Mouse (Mus musculus) thymus, postnatal 10 days (tissue): Measurements from ENCODE around the gene Ctdspl.

Experiments used
- DNase-seq, 2 experiments: peaks; one replicate each; pipeline ENCODE4 v3.0.0; 2021; ENCODE audit warnings: low spot score in 2 of 2

The Ctdspl gene

DNA sequence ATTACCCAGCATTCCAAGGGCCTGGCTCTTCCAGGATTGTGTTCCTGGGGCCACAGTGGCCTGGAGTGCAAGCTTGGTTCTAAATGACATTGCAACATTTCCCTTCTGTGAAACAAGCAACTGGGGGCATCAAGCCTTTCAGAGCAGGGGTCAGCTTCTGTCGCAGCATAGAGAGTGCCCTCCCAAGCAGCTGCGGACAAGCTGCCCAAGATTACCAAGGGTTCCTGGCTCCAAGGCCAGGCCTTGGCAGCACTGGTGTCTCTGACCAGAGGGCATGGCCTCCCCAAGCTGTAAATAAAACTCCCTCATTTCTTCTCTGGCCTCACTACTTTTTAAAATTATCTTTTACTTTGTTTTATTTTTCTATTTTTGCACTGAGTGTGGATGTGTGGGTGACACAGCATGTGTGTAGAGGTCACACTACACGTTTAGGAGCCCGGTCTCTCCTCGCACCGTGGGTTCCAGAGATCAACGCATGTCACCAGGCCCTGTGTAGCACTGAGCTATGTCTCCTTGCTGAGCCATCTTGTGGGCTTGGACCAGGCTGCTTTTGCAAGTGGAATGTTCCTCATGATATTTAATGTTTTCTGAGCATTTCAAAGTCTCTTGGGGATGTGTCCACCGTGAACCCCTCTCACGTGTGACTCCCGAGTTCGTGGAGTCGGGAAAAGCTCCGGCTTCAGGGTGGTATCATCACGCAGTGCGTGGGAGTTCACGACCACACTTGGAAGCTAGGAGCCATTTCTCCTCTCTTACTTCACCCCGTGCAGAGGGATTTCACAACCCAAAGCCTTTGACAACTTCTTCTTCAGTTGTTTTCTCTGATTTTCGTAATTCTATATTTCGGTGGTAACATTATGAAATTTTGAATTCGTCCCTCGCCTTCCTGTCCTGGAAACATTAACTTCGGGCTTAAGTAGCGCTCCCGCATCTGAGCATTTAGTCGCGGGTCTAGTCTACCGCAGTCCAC, 102.3 kb downstream of the Ctdspl start:
- no peak for DNase-seq

DNA sequence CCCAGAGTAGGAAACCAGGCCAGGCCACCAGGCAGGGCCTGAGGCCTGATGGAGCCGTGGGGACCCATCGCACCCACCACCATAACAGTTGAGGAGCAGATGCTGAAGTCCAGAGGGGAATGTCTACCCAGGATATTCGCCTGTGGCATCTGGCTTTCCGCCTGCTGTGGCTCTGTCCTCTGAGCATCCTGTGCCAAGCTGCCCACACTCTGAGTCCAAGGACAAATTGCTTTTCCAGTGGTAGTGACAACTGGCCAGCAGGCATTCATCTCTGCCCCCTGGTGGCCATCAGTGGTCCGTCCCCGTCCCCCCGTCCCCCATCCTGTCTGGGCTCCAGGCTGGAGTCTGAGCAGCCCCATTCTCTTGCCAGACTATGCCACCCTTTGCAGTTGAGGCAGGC, 103.3 kb downstream of the Ctdspl start:
- DNase-seq: peak; percentile 13 to 64

DNA sequence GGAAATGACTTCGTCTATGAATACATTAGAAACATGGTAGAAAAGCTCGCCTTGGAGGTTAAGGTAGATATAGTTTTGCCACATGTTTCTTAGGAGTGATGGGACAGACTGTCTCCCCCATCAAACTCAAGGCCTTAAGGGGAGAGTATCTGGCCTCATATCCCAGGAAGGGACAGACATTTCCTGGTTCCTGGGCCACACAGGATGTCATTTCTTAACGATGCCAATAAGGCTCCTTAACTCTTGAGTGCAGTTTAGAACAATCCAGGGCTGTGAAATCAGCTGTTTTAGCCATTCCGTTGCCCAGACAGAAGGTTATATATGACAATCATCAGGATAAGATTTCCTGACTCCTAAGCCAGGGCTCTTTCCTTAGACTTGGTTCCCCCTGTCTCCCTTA, 104.8 kb downstream of the Ctdspl start:
- DNase-seq: no peak

DNA sequence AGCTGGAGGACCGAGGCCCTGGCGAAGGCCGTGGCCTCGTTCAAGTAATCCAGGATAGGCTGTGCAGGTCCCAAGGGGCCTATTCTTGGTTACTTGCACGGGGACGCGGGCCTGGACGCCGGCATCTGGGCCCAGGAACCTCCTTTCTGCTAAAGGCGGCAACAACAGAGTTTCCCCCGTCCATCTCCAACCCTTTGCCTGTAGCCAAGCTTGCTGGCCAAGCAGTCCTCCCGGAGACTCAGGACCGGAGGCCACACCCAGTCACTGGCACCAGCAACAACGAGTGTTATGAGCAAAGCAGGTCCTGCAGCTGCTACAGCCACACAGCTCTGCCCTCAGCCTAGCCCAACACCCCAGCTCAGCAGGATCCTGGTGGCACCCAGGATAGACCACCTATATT, 105.5 kb downstream of the Ctdspl start:
- no peak for DNase-seq

DNA sequence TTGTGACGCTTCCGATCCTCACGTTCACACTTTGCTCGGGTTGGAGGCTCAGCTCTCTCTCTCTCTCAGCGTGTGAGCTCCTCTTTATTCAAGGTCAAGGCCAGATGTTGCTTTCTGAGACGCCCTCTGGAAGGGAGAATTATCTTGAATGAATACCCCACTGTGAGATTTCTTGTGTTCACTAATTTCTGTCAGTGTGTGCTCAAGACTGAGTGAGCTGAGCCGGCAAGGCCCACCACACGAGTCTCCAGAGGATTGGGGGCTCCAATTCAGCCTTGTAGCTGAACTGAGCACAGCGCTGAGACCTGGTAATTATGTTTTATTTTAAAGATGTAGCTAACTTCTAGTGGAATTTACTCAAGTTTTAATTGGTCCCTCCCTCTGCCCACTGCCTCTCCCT, 106.3 kb downstream of the Ctdspl start:
- DNase-seq: no peak

DNA sequence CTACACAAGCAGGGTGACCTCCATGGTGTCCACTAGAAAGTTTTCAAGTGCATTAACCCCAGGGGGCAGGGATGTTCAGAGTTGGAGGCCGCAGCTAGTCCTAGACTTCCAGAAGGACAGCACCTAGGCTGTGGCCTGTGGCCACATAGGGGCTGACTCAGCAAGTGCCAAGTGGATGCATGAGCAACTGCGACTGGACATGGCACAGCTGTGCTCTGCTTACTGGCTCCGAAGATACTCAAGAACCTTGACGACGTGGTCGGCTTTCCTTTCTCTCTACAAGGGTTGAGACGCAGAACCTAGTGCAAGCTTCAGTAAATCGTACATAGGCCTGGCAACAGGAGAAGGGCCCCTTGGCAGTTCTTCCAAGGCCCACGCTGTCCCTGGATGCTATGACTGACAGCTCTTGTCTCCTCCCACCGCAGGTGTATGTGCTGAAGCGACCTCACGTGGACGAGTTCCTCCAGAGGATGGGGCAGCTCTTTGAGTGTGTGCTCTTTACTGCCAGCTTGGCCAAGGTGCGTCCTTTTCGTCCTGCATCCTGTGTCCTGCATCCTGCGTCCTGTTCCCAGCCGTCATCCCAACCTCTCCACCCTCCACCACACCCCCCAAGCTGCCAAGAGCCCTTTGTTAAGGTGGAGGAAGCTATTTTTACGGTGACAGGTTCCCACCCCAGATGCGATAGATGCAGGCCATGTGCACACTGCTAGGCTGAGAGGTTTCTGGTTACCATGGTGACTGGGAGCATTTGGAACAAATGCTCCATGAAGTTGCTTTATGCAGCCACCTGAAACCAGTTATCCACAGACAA, 107.1 kb downstream of the Ctdspl start:
- DNase-seq: no peak

DNA sequence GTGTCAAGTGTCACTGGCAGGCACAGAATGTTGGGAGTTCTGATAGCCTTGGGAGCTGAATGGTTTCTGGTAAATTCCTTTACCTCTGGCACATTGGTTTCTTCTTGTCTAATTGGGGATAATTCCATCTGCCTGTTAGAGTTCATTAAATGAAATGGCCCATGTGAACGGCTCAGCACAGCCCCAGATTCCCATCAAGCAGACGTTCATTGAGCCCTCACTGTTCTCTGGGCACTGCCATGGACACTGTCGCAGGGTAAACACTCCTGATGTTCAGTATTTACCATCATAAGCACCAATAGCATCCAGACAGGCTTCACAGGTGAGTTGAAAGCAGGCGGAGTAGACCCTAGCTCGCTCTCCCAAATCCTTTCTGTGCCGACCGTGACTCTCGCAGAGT, 107.8 kb downstream of the Ctdspl start:
- no peak for DNase-seq

DNA sequence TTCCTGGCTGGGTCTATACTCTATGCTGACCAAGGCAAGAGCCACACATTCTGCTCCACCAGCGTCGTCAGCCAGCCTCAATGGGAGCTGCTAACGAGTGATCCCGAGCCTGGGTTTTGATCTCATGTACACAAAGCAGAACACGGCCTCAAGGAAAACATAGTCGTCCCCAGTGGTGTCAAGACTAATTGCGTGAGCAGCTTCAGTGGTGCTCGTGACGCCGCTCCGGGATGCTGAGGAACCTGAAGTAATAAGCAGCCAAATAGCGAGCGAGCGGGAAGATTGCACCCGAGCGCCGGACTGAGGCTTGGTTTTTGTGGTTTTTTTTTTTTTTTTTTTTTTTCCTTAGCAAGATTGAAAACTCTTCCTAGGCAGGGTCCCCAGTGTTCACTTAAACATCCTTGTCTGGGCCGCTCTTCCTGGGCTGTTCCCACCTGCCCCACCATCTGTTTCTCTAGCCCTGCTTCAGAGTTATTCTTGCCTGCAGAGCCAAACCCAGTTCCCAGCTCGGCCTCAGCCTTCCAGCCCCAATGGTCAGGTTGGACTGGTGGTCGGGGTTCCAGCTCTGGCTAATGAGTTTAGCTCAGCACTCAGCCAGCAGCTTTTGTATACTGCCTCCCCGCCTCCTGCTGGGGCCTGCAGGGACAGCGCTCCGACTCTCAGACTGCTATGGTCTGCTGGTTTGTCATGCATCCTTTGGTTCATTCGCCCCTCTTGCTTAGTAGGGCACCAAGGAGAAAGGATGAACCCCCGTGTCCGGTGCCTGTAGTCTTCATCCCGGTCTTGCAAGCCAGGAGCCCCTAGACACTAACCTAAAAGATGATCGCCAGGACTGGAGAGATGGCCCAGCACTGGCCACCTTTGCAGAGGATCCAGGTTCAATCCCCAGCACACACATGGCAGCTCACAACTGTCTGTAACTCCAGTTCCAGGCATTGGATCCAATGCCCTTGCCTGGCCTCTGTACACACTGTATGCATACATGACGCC, 108.7 kb downstream of the Ctdspl start:
- no peak for DNase-seq

DNA sequence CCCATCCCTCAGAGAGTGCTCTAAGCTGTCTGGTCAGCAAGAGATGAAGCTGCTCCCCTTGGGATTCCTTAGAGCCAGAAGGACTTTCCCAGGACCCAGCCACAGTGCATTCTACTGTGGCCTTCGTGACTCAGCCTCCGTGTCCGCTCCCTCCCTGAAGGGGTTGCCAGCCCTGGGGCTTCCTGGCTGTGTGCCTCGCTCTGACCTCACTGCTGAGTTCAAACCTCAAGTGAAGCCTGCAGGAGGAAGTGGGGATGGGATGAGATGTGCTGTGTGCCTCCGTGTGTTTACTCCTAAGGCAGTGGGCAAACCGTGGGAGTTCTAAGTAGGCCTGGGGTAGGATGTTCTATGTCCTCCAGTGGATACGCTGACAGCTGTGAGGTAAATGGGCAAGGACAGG, 109.6 kb downstream of the Ctdspl start:
- no peak for DNase-seq

DNA sequence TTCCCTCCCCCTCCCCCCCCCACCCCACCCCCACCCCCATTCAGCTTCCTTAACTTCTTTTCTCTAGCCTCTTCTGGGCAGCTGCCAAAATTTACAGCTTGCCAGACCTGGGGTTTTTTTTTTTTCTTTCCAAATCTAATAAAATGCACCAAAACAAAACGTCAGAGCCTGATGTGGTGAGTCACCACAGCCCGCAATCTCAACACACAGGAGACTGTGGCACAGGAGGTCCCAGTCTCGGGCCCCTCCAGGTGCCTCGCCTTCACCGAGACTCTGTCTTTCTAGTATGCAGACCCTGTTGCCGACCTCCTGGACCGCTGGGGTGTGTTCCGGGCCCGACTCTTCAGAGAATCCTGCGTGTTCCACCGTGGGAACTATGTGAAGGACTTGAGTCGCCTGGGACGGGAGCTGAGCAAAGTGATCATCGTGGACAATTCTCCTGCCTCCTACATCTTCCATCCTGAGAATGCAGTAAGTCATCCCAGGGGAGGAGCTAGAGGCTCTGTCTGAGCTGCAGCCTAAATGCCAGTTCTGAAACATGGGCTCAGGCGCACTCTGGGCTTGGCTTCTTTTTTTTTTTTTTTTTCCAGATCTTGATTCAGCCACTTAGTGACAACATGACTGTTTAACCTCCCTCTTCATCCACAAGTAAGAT, 111.0 kb downstream of the Ctdspl start:
- DNase-seq: no peak

DNA sequence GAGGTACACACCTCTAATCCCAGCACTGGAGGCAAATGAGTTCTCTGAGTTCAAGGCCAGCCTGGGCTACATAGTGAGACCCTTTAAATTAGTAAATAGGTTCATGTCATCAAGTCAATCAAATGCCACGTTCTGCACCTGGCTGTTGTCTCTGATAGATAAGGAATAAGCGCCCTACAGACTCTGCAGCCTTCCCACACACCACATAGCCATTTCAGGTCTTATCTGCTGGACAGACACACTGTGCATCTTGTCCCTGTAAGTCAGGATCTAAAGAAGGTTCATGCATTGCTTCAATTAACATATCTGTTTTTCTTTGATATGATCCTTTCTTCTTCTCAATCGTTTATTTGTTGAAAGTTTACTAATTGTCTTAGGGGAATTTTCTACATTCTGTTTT, 112.3 kb downstream of the Ctdspl start:
- DNase-seq: no peak

DNA sequence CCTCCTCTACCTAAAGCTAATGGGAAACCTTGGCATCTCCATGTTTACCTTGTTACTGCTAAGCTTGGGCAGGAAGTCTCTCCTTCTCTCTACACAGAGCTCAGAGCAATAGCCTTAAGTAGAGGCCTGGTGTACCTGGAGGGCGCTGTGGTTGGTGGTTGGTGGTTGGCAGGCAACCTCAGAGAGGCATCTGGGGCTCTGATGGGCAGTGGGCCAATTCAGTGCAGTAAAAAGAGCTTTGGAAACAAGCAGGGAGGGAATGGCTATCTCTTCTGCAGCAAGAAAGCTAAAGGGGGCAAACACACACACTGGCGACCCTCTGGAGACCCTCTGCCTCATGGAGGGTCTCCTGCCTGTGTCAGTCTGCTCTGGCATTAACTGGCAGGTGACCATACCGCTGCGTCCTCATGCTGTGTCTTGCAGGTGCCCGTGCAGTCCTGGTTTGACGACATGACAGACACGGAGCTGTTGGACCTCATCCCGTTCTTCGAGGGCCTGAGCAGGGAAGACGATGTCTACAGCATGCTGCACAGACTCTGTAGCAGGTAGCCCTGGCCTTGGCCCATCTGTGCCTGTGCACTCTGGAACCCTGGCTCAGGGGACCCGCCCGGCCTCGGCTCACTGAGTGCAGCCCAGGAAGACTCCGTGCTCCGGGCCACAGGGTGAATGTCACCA, 114.0 kb downstream of the Ctdspl start:
- no peak for DNase-seq

DNA sequence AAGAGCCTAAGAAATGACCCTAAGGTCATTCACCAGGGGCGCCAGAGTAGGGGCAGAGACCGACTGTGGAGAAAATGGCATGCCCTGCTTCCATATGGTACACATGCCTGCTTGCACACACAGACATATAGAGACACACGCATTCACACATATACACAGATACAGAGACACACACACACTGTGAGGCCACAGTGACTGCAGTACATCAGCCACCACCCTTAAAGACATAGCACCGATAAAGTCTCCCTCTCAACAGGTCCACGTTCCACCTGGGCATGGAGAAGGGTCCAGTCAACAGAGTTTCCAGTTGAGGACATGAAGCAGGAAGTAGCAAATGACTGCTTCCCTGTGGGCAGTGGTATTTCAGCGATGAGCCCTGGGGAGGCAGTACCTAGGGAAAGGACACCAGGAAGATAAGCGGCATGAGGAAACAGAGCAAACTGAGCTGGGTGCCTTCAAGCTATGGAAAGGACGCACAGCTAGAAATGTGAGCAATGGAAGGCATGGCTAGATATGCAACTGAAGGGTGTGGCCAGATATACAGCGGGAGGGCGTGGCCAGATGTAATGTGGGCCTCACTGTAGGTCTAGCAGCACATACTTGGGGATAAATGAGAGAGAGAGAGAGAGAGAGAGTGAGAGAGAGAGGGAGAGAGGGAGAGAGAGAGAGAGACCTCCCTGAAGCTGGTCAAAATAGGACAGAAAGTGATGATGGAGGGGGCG, 122.1 kb downstream of the Ctdspl start:
- DNase-seq: no peak

DNA sequence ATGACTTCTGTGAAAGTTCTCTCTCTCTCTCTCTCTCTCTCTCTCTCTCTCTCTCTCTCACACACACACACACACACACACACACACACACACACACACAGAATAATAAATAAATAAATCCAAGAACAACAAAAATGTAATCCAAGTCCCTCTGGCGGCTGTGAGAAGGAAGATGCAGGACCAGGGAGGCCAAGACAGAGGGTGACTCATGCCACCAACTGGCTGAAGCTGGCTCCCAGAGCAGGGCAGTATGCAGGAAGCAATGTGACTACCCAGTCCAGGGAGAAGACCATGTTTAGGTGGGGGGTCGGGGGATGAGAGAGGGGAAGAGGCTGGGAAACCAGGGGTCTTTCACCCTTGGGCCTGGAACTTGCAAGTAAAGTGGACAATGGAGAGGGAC, 124.9 kb downstream of the Ctdspl start:
- no peak for DNase-seq

DNA sequence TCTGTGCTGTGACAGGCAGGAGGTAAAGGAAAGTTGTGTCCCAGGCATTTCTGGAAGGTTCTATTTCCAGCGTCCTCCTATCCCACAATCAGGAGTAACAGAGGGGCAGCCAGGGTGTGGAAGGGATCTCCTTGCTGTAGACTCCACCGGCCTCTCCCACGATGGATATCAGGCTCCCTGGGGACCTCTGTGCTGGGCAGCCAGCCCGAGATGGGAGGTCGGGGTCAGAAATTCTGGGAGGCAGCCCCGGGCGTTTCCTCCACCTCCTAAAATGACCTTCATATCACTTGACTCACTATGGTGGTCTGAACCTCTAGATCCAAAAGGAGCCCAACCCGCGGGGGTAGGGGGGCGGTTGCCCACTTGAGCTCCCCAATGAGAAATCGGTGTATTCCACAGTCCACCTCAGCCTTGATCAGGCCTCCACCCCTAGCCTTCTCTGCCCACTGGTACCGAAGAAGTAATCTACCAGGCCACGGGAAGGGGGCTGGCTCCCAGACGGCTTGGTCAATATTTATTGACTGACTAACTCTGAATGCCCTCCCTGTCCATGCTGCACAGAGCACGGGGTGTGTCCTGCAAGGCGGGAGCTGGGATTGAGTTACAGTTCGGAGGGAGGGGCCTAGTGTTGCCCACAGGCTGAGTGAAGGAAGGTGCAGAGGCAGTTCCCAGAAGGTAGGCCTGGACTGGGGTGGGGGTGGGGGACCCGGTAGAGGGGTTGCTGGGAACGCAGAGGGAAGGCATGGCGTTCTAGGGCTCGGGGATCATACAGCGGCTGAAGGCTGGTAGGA, 126.1 kb downstream of the Ctdspl start, which contains the start of gene Vill:
TSS of gene Vill (plus strand) at position 625 of the 791 bp plus-strand sequence.
- no peak for DNase-seq

DNA sequence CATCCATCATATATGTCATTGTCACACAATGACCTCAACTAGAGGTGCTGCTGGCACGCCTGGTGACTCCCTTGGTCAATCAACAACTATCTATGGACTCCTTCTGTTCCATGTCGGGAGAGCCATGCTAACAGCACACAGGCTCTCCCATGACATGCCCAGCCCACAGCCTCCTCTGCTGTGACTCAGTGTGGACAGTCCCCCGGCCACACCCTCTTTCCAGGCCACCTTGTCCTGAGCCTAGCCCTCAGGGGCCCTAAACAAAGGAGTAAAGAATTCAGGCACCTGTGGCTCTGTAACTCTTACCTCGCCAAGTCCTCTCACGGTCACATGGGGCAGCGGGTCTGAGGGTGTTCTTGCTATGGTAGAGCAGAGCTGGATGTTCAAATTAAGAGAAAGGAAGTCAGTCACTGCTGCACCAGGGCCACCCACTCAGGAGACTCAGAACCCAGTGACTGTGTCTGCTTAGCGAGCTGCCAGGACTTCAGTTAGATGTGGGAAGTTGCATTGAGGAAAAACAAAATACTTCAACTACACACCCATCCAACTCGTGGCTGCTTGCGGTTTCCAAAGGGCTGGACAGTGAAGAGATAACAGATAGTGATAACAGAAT, 127.8 kb downstream of the Ctdspl start:
- DNase-seq: no peak

DNA sequence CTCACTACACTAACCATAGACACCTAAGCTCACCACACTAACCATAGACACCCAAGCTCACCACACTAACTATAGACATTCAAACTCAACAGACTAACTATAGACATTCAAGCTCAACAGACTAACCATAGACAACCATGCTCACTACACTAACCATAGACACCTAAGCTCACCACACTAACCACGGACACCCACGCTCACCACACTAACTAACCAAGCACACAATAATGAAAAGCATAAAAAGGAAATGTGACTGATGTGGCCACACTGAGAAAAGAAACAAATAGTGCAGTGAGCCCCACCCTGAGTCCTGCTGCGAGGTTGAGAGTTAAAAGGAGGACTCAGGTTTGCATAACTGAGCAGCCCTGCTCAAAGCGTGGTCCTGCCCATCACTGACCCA, 129.1 kb downstream of the Ctdspl start:
- no peak for DNase-seq

DNA sequence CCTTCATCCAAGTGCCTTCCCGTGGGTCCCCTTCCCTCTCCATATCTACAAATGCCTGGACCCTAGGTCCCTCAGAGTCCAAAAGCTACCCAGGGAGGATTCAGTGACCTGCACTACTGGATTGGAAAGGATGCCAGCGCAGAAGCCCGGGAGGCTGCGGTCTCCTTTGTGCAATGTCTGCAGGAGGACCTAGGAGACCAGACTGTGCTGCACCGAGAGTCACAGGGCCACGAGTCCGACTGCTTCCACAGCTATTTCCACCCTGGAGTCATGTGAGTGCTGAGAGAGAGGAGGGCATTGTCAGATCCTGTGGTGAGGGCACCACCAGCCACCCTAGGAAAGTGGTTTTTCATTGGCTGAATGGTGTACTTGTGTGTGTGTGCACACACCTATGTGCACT, 132.0 kb downstream of the Ctdspl start:
- DNase-seq: no peak

DNA sequence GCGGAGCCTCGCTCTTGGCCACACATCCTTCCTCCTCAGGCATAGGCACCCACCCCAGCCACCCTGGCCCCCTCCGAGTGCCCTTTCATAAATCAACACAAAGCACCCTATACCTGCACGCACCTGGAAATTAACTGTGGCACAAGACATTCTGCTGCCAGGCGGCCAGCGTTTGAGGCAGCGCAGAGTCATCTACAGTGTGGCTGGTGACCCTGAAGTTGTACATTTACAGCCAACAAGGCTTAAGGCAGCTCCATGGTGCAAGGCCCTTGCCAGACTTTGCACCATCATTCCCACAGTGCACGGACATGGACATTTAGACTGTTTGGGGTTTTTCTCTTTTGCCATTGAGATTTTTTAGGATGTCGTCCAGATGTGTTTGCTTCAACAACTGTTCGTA, 134.4 kb downstream of the Ctdspl start:
- DNase-seq: no peak
